Mouse (Mus musculus) thymus, postnatal 10 days (tissue): ENCODE results near the gene Ccdc6.

Source experiments
- DNase-seq, 2 experiments: peaks; one replicate each; pipeline ENCODE4 v3.0.0; 2021; ENCODE audit warnings: low spot score in 2 of 2

Gene Ccdc6

DNA sequence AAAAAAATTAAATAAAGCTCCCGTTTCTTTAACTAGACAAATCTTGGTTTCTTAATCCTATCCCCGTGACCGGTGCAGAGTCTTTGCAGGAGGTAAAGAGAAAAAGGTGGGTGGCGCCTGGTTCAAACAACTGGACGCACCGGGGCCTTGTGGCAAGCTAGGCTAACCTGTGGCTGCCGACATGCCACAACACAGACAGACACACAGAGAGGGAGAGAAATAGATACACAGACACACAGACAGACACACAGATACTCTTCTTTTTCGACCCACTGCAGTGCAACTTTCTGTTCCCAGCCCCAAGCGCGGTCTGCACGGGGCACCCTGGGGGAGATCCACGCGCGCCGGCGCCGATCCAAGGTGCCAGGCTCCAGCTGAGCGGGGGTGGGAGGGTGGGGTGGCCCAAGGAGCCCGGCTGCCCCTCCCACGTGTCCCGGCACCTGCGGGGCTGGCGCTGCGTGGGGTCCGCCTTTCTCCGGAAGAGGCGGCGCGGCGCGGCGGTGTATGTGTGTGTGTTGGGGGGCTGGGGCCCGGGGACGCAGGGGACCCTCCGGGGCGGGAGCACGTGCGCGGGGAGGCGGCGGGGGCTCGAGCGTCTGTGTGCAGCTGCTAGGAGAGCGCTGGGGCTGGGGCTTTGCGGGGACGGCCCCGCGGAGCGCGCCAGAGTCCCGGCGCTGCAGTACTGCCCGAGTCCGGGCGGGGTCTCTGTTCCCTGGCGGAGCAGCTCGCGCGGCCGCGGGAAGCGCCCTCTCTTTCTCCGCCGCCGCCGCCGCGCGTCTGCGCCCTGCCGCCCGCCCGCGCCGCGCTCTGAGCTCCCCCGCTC lies at the start of gene Ccdc6:
Ccdc6 (plus strand) TSS at position 756 of the 823 bp plus-strand sequence.
- DNase-seq, result peak; percentile 90 to 92

DNA sequence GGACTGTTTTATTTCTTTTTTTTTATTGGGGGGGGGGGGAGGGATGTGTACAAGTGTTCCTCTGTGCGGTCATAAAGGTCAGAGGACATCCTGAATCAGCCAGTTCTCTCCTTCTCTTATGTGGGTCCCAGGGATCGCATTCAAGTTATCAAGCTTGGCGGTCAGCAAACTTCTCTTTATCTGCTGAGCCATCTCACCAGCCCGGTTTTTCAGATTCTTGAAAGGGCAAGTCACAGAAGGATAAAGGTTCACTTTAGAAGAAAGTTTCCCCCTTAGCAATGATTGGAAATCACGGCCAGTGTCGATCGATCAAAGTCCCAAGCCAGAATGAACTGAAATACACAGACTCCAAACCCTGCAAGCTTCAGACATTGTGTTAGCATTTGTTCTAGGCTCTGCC lies 47.1 kb upstream of the Ccdc6 start:
- DNase-seq, result no peak

DNA sequence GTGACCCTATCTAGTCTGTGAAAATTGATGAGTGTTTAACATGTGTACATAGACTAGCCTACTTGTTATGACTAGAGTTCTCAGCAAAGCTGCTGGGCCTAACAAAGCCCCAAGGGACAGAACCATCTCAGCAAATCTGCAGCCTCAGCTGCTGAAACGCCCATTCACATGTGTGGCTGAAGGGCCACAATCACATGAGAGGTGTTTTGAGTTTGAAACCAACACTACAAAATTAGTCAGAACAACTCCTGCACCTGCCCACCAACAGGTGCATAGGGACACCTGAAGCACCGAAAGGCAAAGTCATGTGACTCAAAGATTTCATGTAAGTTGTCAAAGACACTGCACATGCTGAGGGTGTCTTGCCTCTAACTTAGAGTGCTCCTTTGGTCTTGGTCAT lies 41.6 kb upstream of the Ccdc6 start:
- no peak for DNase-seq

DNA sequence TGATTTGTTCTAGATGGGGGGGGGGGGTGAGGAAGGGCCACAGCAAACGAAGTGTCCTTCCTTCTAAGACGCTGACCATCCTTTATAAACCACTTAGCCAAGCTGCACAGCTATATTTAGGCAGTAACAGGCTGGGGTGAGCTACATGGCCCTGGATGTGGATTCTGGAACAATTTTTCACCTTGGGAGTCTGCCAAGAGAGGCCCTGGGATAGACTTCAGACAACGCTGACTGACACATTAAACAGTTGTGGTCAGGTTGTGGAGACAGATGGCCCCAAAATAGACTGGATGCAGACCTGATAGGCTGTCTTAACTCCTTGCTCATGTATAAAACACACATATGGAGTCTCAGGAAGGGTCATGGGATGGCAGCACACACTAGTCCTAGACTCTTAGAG lies 39.9 kb upstream of the Ccdc6 start:
- no peak for DNase-seq

DNA sequence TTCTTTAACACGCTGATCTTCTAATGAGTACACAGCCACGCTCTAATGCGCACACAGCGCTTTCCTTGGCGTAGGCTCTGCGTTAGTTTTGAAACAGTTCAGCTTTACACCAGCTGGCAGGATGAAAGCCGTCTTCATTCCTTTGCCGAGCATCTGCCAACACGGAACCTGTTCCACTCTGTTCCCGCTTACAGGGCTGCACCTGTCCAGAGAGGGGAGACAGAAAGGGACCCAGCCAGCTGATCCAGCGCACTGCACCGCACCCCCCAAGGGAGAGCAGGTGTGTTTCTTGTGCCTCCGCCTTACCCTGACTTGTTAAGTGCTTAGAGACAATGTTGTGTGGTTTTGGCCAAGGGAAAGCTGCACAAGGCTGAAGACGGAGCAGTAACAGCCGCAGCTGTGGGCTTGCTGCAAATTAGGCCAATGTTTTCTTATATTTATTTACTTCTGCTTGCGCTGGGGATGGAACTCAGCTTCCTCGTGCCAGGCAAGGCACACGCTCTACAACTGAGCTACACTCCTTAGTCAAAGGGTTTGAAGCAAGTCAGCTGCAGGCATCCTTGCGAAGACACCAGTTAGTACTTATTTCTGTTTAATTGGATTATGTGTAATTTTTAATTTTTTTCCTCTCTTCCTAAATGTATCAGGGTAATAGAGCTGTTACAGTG lies 36.8 kb upstream of the Ccdc6 start:
- peak; percentile 59 to 80 for DNase-seq

DNA sequence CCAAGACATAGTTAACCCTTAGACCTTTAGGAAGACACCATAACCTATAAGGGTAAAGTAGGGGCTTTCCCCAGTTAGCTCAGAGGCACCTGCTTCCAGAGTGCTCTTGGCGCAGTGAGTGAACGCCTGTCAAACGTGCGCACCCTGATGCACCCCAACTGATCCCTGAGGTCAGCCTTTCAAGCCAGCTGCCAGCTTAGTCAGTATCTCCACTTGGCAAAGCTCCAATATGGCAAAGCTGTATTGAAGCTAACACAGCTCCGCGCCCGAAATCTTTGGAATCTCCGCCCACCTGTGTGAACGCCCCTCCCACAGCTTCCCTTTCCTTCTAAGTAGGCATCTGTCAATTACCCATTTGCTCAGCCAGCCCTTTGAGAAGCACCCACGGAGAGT lies 36.2 kb upstream of the Ccdc6 start:
- DNase-seq, result peak; percentile 50 to 62

DNA sequence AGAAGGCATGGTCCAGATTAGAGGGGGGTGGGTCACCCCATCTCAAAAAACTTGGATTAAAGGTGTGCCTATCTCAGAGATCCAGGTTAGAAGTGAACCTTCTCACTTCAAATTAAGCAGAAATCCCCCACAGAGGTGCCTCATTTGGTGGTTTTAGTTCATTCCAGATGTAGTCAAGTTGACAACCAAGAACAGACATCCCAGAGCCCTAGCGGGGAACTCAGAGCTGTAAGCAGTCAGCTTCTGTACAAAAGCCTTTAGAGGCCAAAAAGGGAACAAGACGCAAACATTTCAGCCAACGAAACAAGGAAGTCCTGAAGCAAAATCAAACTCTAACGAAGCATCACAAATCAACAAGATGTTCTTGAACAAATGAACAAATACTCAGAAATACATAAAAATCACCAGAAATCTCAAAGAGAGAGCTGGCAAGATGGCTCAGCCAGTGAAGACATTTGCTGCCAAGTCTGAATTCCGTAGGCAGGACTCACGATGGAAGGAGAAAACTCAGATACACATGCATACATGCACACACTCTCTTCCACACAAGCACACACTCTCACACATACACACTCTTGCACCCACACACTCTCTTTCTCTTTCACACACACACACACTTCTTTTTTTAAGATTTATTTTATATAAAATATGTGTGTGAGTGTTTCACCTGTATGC lies 32.9 kb upstream of the Ccdc6 start:
- DNase-seq, result no peak

DNA sequence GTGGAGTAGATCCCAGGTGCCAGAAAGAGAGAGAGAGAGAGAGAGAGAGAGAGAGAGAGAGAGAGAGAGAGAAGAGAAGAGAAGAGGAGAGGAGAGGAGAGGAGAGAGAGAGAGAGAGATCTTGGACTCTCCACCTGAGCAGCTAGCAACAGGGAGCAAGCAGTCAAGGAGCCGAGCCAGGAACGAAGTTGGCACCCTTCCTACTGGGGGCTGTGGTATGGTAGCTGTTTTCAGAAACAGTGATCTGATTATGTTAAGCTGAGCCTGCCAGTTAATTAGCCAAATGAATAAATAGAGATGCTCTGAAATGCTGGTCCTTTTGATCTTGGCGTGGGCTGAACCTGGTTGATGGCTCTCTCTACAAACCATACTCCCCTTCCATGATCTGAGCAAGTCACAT lies 31.7 kb upstream of the Ccdc6 start:
- DNase-seq, result no peak

DNA sequence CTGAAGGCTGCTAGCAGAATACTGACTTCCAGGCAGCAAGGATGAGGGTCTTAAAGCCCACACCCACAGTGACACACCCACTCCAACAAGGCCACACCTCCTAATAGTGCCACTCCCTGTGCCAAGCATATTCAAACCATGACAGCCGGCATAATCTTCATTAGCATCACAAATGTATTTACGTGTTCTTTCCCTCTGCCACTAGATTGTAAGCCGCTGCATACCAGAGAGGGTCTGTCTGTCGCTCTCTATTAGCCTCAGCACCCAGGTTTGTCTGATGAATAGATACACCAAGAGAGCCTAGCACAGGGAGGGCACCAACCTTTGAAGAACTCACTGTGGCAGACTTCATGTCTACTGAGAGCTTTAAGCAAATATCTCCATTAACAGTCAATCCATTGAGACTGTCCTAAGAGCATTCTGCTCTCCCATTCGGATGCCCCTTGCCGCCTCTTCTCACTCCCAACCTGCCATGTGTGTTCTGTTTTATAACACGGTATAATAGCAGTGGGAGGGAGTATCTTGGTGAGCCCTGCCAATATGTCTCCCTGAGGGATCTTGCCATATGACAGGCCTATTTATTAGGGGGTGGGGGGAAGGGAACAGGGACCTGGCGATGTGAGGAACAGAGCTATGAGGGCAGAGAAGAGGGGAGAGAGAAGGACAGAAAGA lies 30.3 kb upstream of the Ccdc6 start:
- no peak for DNase-seq

DNA sequence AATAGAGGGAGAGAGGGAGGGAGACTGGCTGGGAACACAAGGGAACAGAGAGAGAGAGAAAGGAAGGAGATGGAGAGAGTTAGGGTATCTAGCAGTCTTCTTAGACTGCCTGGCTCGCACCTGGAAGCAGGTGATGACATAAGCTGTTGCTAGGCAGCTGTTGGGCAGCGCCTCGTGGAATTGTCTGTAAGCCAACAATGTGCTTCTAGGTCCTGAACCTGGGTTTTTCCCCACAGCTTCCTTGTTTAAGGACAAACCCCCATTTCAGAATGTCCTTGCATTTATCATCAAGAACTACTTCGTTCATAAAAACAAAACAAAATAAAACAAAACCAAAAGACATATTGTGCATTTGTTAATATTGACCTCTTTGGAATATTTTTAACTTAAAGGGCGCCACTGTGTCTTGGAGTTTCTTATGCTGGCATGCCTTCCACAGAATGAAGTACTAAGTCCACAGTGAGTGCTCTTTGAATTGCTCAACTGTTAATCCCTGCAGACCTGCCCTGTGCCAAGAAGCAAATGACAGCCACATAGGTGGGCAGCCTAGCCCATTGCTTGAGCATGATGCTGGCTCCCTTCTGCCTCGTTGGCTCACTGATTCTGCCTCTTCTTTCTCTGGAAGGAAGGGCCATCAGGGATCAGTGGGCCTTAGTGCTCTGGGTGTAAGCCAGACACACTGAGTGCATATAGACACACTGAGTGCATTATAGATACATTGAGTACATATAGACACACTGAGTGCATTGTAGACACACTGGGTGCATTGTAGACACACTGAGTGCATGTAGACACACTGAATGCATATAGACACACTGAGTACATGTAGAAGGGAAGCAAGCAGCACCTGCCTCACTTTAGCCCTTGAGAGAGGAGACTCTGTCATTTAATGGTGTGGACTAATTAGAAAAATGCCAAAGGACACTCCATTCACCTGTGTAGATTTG lies 29.5 kb upstream of the Ccdc6 start:
- DNase-seq, result no peak

DNA sequence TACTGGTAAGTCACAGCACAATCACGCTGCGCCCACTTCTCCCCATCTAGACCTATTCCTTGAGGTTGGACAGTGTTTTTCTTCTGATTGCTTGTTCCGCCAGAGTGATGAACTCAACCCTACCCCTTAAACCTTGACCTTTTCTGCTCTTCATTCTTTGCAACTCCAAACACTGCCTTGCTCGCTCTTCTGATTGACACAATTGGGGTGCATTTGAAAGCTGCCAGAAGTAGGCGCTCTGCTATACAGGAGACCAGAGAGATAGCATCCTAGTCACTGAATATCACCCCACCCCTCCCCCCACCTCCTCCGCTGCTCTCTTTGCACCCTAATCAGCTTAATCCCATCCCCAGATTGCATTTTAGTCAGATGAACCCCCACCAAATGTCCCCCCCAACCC lies 27.6 kb upstream of the Ccdc6 start:
- DNase-seq, result no peak

DNA sequence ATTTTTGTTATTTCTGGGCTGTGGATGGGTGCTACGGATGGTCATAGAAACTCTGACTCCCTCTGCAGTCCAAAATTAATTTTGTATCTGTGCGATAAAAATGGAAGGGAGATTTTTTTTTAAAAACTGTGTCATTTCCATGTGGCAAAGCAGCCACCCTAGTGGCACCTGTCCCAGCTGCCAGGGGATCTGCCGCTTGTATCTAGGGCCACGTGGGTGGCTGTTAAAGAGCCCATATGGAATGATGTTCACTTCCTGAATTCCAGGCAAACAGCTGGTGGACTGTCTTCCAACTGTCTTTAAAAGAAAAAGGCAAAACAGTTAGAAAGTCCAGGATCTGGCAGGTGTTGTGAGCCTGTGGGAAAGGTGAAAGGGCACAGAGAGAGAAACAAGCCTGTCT lies 25.6 kb upstream of the Ccdc6 start:
- no peak for DNase-seq

DNA sequence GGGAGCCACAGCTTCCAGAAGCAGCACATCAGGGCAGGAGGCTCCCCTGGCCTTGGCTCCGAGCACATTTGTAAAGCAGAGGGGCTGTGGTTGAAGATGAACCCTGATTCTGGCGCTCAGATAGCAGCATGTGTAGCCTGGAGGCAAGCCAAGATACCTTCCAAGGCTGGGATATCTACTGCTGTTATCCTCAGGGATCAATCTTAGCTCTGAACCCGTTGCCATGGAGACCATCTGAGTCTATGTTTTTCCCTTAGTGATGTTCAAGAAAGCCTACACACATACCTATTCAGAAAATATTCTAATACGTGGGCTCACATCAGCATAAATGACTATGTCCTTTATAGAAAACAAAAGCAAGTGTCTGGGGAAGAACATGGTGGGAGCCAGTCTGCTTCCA lies 19.5 kb upstream of the Ccdc6 start:
- no peak for DNase-seq

DNA sequence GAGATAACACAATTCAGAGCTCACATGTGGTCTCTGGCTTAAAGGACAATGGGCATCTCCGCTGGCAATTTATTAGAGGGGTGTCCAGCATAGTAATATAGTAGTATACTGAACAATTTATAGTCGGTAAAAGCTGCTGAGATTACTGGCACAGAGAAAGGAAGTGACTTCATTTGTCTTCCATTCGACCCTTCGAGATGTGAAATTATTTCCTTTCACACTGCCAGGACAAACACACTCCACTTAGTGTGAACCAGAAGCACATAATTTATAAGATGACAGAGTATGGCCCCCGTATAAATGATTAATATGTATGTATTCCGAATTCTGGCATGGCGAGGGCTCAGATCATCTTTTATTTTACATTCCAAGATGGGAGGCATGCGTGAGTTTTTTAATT lies 16.0 kb upstream of the Ccdc6 start:
- no peak for DNase-seq

DNA sequence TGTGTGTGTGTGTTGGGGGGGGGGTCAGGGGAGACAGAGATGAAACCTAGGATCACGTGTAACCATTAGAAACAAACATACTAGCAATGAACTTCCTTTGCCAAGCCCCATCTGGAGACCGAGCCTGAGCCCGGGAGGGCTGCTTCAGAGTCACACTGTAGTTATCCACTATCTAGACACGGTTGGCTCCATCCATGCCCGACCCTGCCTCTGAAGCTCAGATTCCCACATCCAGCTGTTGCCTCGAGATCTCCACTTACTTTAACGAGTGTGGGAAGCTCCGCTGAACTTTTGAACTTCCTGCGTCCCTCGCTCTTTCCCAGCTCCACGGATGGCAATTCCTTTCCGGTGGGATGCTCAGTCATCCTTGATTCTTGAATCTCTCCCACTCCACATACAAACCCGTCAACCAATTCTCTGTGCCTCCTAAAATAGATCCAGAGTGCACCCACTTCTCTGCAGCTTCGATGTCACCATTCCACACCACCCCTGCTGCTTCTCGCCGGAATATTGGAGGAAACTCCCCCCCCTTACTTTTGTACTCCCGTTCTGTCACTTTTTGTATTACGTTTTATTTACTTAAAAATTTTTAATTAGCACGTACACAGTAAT lies 15.3 kb upstream of the Ccdc6 start:
- DNase-seq, result no peak

DNA sequence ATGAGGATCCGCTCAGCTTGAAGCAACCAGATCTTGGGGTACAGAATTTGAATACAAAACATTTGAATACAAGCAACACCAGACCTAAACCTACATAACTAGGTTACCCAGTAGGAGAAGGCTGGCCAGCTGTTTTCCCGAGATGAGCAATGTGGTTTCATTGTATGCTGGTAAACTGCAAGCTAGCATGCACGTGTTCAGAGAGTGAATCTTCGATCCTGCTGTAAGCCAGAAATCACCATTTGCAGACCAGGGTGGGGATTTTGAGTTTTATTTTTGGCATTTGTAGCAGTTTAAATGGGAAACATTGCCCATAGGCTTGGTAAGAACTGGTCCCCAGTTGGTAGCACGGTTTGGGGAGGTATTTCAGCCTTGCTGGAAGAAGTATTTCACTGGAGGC lies 13.7 kb upstream of the Ccdc6 start:
- peak; percentile 21 to 23 for DNase-seq

DNA sequence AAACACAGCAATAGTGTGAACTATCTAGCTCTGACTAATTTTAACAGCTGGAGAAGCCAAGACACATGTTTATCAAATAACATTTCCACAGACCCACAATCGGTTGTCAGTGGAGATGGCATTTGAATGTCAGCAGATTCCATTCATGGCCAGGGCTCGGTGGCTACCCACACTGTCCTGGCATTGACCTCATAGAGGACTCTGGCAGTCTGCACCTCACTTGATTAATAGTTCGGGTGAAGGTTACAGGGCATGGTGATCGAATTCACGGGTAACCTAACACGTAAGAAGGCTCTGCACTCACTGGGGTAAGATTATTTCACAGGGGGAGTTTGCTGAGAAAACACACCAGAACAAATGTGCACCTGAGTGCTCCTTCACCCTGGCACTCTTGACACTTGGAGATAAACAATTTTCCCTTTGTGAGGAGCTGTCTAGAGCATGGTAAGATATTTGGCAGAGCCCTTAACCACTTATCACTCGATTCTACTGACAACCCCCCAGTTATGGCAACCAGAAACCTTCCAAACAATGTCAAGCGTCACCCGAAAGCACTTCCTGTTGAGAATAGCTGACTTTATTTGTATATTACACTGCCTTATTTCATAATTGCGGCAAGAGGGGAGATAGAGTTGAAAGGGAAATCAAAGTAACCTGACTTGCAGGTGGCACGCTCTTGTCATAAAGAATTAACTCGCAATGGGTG lies 11.5 kb upstream of the Ccdc6 start:
- no peak for DNase-seq

DNA sequence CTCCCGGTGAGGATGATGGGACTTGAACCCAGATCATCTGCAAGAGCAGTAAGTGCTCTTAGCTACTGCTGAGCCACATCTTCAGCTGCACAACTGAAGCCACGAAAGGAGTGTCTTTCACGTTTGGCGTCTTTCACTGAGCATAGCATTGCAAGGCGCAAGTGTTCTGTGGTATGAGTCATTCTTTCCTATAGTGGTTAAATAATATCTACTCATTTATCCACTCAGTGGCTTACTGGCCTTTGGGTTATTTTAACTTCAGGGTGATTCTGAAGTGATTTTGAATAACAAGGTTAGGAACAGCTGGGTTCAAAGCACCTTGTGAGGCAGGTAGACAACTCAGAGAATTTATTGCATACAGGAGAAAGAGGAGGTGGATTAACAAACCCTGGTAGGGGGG lies 8.1 kb upstream of the Ccdc6 start:
- DNase-seq, result no peak

DNA sequence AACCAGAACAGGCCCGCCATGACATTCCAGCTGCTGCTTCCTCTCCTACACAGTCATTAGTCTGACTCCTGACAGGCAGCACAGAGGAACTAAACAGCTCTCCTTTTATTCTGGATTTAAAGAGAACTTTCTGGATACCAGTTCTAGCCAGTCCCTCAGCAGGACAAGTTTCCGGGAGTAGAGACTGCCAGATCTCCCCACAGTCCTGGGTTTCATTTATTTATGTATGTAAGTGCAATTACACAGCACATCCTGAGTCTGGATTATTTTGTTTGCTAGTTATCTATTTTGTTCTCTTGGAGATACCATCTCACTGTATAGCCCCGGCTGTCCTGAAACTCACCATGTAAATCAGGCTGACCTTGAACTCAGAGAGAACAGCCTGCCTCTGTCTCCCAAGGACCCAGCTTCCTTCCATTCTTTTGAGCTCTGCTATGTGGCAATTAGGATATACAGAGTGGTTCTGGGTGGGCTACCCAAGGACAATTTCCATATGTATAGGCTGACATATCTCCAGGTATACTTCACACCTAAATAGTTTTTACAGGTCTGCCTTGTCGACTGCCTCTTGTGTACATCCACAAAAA lies 5.0 kb upstream of the Ccdc6 start:
- no peak for DNase-seq

DNA sequence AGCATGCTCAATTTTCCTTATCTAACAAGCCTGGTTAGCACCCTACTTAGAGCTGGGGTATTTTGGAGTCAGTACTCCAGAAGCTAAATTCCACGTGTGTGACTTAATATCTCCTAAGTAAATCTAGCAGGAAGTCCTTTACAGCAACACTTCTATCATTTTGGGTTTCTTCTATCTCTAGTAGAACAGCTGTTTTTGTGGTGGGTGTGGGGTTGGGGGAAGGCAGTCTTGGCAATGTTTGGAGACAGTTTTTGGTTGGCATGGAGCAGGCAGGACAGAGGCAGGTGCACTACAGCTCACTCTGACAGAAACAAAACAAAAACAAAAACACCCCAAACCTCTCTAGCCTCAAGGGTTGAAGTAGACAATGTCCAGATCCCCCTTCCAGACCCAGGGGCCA lies 3.1 kb upstream of the Ccdc6 start:
- no peak for DNase-seq
